Mouse (Mus musculus): ENCODE results near the gene Glis3. TPM values are rescaled to one million over a fixed set of nuclear protein-coding genes. Genes with fewer than 3 reads are reported as not detected.

The Glis3 gene
- polyA plus RNA-seq, 1 experiment from 2014 or later, result 4.4 TPM

Other genes starting within 250 kb of the Glis3 start
- gene Slc1a1, start 155.0 kb upstream of the Glis3 start, polyA plus RNA-seq (2014; fragmentation: Nextera tagmentation; extraction: Ambion mirVana), result 19.8 and 21.7 TPM in 2 replicates

Measured in midbrain, embryonic 14.5 days (tissue).